In genomic region chr9:51161771-51162388, GRCm38 (mm10) we compare ENCODE assay signal across 8 mouse cellular contexts. TPM values are rescaled to one million over a fixed set of nuclear protein-coding genes. Genes with fewer than 3 reads are reported as not detected.
DNase-seq lines count a peak whose midpoint lies in the region; ATAC-seq and TF ChIP-seq lines count a peak whose summit lies in the region.

No protein-coding gene starts in this region.

- no peaks in the 10 kb centered on the region for H3K4me1 ChIP-seq in heart, embryonic 12.5 days (replicated peaks)
- H3K4me1 ChIP-seq in midbrain, embryonic 16.5 days (ENCODE audit: control insufficient read depth, insufficient read depth, low read length), result no peaks in the 10 kb centered on the region
- H3K4me1 ChIP-seq in spleen, adult 2 months (ENCODE audit: control insufficient read depth, insufficient read depth, insufficient read length), result peaks cover 8% of the 10 kb centered on the region; the same call in 1 of the 2 replicates

- no peaks in the 10 kb centered on the region for H3K36me3 ChIP-seq in heart, embryonic 12.5 days
- H3K36me3 ChIP-seq in midbrain, embryonic 16.5 days (ENCODE audit: control insufficient read depth, insufficient read depth, low read length), result no peaks in the 10 kb centered on the region
- H3K36me3 ChIP-seq in spleen, adult 2 months (ENCODE audit: control insufficient read depth, insufficient read depth, low read length), result no peaks in the 10 kb centered on the region

- H3K27ac ChIP-seq in heart, embryonic 12.5 days (ENCODE audit: poor library complexity, severe bottlenecking), result no peak overlapping the region
- H3K27ac ChIP-seq in gastrocnemius, adult 2 months, result no peak overlapping the region
- no peak overlapping the region for H3K27ac ChIP-seq in midbrain, embryonic 16.5 days (ENCODE audit: low read length)
- no peak overlapping the region for H3K27ac ChIP-seq in spleen, adult 2 months (ENCODE audit: insufficient read depth, low read length)

- no peaks in the 10 kb centered on the region for H3K9me3 ChIP-seq in heart, embryonic 12.5 days (replicated peaks)
- H3K9me3 ChIP-seq in midbrain, embryonic 16.5 days (replicated peaks; ENCODE audit: control insufficient read depth, low read length, poor library complexity, severe bottlenecking), result no peaks in the 10 kb centered on the region

- no peak overlapping the region for H3K9ac ChIP-seq in heart, embryonic 12.5 days
- no peak overlapping the region for H3K9ac ChIP-seq in midbrain, embryonic 16.5 days (ENCODE audit: low read depth, low read length)

- peak; percentile 84 for TF ChIP-seq CTCF in gastrocnemius, adult 2 months (IDR thresholded peaks at IDR 0.05)
- TF ChIP-seq CTCF in spleen, adult 2 months (IDR thresholded peaks at IDR 0.05; ENCODE audit: extremely low read depth, insufficient read depth, insufficient read length, insufficient replicate concordance), result peak; percentile 94; the same call in 1 of the 2 replicates

- WGBS in heart, embryonic 12.5 days, result 26% methylated on average over 4 of the region's 4 CpGs
- WGBS in midbrain, embryonic 16.5 days, result 26% methylated on average over 4 of the region's 4 CpGs
- 7% methylated on average over 4 of the region's 4 CpGs for WGBS in spleen, adult 2 months

- ATAC-seq in heart, embryonic 12.5 days (ENCODE audit: insufficient number of reproducible peaks, low FRiP score), result no peak
- peak; percentile 82 for ATAC-seq in midbrain, embryonic 16.5 days

- peaks cover 30% of the 10 kb centered on the region for H3K27me3 ChIP-seq in heart, embryonic 12.5 days (replicated peaks)
- no peaks in the 10 kb centered on the region for H3K27me3 ChIP-seq in midbrain, embryonic 16.5 days (ENCODE audit: control insufficient read depth, insufficient read depth, low read depth, low read length)
- no peaks in the 10 kb centered on the region for H3K27me3 ChIP-seq in spleen, adult 2 months (ENCODE audit: control insufficient read depth, insufficient read depth, low read length)

- DNase-seq in heart, adult 18-20 months, result peak; percentile 72 to 88
- peak; percentile 84 to 88 for DNase-seq in cerebellum, postnatal 25 days
- peak; percentile 78 for DNase-seq in gastrocnemius, adult 2 months
- DNase-seq in kidney, adult 11 months, result peak; percentile 61
- peak; percentile 72 to 81 for DNase-seq in left cerebral cortex, postnatal 36 days (ENCODE audit: low spot score in 2 of 2)
- DNase-seq in spleen, adult 2 months (ENCODE audit: low read depth in 1 of 2, low spot score in 2 of 2), result peak; percentile 69 to 79

- TF ChIP-seq POLR2A in spleen, adult 2 months (IDR thresholded peaks at IDR 0.05; ENCODE audit: low read depth, low read length), result no peak

- no peak overlapping the region for H3K4me2 ChIP-seq in heart, embryonic 12.5 days
- no peak overlapping the region for H3K4me2 ChIP-seq in midbrain, embryonic 16.5 days (ENCODE audit: low read length)

- intact Hi-C loops in gastrocnemius, adult 2 months (cut with DNase I), result loop anchor here (1.0 to 5.0 kb wide), 2 partner anchors 115 to 130 kb away; partner anchors contain the start of gene Colca2
- intact Hi-C loops in left cerebral cortex, postnatal 36 days (cut with DNase I), result loop anchor here (1.0 to 10.0 kb wide), 3 partner anchors 130 to 793 kb away; no protein-coding TSS in a partner anchor

- H3K4me3 ChIP-seq in heart, embryonic 12.5 days, result no peak overlapping the region
- no peak overlapping the region for H3K4me3 ChIP-seq in gastrocnemius, adult 2 months
- no peak overlapping the region for H3K4me3 ChIP-seq in midbrain, embryonic 16.5 days (ENCODE audit: low read depth, low read length)
- no peak overlapping the region for H3K4me3 ChIP-seq in spleen, adult 2 months (ENCODE audit: extremely low read depth, insufficient read depth, insufficient read length)

RNA-seq across cellular contexts. Expression of gene Gm32742, which starts 3.4 kb away (rescaled TPM):
- total RNA-seq in heart, adult 18-20 months (2021), result under 1 TPM in 1 of 2 experiments, not detected in 1; 0.03 TPM
- not detected in 2 replicates for polyA plus RNA-seq in heart, embryonic 12.5 days (2016; fragmentation: Nextera tagmentation; extraction: Ambion mirVana)
- not detected for total RNA-seq in gastrocnemius, adult 2 months (2021)
- total RNA-seq in left cerebral cortex, postnatal 36 days (2021), result under 1 TPM in 1 of 2 experiments, not detected in 1; 0.05 TPM
- 0.03 TPM in 1 of 2 replicates, not detected in the other for polyA plus RNA-seq in midbrain, embryonic 16.5 days (2015; fragmentation: Nextera tagmentation; extraction: Ambion mirVana)
- 0.02 and 0.06 TPM in 2 replicates for polyA plus RNA-seq in spleen, adult 2 months (2012; rRNA removed)

RNA-seq across cellular contexts. Expression of gene Pou2af1, which starts 51.6 kb away (rescaled TPM):
- total RNA-seq in heart, adult 18-20 months (2021), result 1 to 10 TPM in 1 of 2 experiments, under 1 TPM in 1; 0.72 to 5.1 TPM
- not detected in 2 replicates for polyA plus RNA-seq in heart, embryonic 12.5 days (2016; fragmentation: Nextera tagmentation; extraction: Ambion mirVana)
- not detected for total RNA-seq in gastrocnemius, adult 2 months (2021)
- not detected for total RNA-seq in left cerebral cortex, postnatal 36 days (2021)
- polyA plus RNA-seq in midbrain, embryonic 16.5 days (2015; fragmentation: Nextera tagmentation; extraction: Ambion mirVana), result 0.11 and 0.16 TPM in 2 replicates
- polyA plus RNA-seq in spleen, adult 2 months (2012; rRNA removed), result 171 and 264 TPM in 2 replicates
